Mouse (Mus musculus) embryo, embryonic 10 days (tissue): ENCODE data around the gene Med26.

ENCODE experiments used
- DNase-seq: peaks from one replicate; pipeline ENCODE4 v3.0.0-alpha.2; 2015; ENCODE audit warnings: low spot score

Med26 gene

GRCm38 (mm10) chr8:72487014-72487413, 61.1 kb downstream of the Med26 start:
- no peak for DNase-seq

- no peak for DNase-seq
Measured at GRCm38 (mm10) chr8:72485456-72486199, 62.4 kb downstream of the Med26 start.

GRCm38 (mm10) chr8:72474826-72475546, 73.1 kb downstream of the Med26 start, which contains the start of gene Cherp:
TSS of gene Cherp (minus strand) at chr8:72475226.
- peak; percentile 99 for DNase-seq

DNA sequence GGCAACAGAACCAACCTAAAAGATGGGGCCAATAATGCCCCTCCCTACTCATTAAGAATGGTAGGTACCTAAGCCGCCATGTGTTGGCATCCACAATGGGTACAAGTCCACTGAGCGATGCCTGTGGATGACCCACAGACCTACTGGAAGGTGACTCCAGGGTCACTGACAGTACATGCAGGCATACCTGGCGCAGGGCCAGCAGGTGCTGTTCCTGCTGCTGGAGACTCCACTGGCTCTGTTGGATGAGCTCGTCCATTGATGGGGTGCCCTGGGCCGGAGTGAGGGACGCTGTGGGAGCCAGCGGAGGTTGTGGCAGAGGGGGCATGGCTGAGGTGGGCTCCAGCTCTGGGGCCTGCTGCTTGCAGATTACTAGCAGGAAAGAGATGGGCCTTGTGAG, 77.4 kb downstream of the Med26 start:
- DNase-seq, result no peak

DNA sequence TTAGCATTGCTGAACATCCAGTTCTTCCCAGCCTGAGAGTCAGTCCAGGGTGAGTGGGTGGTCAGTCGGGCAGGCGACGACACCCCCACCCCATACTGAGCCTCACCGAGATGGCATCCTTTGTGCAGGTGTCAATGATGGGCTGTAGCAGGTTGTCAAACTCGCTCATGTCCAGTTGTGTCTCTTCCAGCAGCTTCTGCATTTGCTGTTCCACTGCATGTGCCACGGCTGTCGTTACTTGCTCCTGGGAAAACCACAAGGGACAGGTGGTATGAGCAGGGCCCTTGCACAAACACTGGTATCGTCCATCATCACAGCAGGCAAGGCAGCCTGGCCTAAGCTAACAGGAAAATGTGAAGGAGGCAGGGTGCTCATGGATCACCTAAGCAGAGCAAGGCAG, 78.1 kb downstream of the Med26 start:
- no peak for DNase-seq

DNA sequence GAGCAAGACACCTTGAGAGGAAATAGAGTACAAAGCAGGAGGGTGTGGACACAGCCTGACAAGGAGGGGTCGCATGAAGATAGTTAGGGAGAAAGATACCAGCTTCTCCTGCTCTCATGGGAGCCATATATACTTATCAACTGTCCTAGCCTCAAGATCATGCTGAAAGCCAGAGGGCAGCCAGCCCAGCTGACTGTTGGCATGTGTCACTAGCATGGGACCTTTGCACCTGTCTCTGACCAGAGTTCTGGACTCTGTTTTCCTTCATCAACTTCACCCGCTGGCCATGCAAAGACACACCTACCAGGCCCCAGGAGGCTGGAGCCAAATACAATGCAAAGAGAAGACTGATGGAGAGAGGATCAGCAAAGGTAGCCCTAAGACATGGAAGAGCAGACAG, 78.8 kb downstream of the Med26 start:
- DNase-seq, result no peak

- no peak for DNase-seq
Measured at GRCm38 (mm10) chr8:72464211-72464610, 83.9 kb downstream of the Med26 start.

GRCm38 (mm10) chr8:72459881-72460533, 88.1 kb downstream of the Med26 start:
- DNase-seq, result no peak

- DNase-seq, result no peak
Measured at GRCm38 (mm10) chr8:72458457-72458856, 89.6 kb downstream of the Med26 start.

- no peak for DNase-seq
Measured at GRCm38 (mm10) chr8:72457806-72458205, 90.3 kb downstream of the Med26 start.

DNA sequence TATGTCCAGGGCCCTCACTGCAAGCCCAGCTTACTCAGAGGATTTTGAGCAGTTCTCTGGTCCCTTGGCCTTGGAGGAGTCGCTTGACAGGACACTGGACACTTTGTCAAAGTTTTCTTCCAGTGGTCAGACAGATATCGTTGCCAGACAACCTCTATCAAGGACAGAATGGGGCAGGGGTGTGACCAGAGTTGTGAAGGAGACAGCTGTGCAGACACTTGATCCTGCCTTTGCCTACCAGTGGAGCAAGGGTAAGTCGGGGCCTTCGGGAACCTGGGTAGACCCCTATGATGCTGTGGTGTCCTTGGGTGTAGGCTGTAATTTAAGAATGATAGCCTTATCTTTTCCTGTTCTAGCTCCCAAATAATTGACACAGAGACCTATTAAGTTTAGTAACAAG, 92.8 kb downstream of the Med26 start:
- DNase-seq, result no peak

DNA sequence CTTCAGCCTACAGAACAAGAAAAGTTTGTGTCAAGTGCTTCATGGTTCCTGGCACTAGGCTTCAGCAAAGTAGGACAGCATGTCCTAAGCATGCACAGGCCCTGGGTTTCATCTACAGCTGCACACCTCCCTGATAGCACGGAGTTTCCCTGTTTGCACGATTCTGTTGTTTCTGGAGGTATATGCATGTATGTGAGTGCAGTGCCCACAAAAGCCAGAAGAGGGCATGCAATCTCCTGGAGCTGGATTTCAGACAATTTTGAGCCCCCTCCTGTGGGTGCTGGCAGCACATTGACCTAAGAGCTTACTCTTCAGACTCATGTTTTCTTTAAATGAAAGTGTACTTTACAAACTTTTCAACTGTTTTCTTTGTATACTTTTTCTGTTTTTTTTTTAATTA, 94.2 kb downstream of the Med26 start:
- DNase-seq, result no peak

GRCm38 (mm10) chr8:72451516-72451915, 96.6 kb downstream of the Med26 start:
- DNase-seq, result no peak

GRCm38 (mm10) chr8:72445071-72445470, 103.0 kb downstream of the Med26 start:
- DNase-seq, result no peak
